ENCODE assay signal across 8 mouse cellular contexts in the genomic region with DNA sequence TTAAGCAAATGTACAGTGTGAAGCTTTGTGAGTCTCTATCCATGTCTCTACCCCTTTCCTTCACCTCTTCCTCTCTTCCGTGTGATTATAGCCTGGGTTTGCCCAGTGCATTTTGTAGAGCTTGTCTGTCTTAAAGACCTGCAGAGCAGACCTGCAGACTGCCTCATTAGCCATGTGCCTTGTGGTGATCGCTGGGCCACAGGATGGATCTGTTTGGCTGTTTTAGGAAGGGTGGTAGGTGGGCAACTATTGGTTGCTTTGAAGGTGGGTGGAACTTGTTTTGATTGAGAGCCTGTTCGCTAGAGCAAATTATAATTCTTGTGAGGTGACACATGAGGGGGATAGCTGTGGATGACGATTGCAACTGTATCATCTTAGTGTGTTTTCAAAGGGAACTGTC.
A peak's percentile ranks its signal among the peaks of the same experiment; 100 is the strongest.
DNase-seq lines count a peak whose midpoint lies in the region; ATAC-seq and TF ChIP-seq lines count a peak whose summit lies in the region.

No protein-coding gene starts in this region.

- H3K9me3 ChIP-seq in hindbrain, embryonic 14.5 days (ENCODE audit: control insufficient read depth, low read length): no peaks in the 10 kb centered on the region
- no peaks in the 10 kb centered on the region for H3K9me3 ChIP-seq in midbrain, embryonic 13.5 days

- TF ChIP-seq POLR2A in liver, adult 2 months (IDR thresholded peaks at IDR 0.05; ENCODE audit: extremely low read depth, insufficient read depth, low read length): no peak

- peaks cover 7% of the 10 kb centered on the region for H3K4me1 ChIP-seq in liver, adult 2 months (ENCODE audit: control insufficient read depth, insufficient read depth, low read length)
- peaks cover 27% of the 10 kb centered on the region for H3K4me1 ChIP-seq in hindbrain, embryonic 14.5 days (replicated peaks; ENCODE audit: control insufficient read depth, insufficient read depth, low read length)
- H3K4me1 ChIP-seq in midbrain, embryonic 13.5 days (replicated peaks): peaks cover 36% of the 10 kb centered on the region

- no peaks in the 10 kb centered on the region for H3K27me3 ChIP-seq in liver, adult 2 months (ENCODE audit: control insufficient read depth, insufficient read depth, low read length)
- no peaks in the 10 kb centered on the region for H3K27me3 ChIP-seq in hindbrain, embryonic 14.5 days (ENCODE audit: control insufficient read depth, insufficient read depth, low read length)
- H3K27me3 ChIP-seq in midbrain, embryonic 13.5 days: no peaks in the 10 kb centered on the region

- H3K4me2 ChIP-seq in hindbrain, embryonic 14.5 days (replicated peaks): peak overlapping the region; percentile 51
- peak overlapping the region; percentile 58 for H3K4me2 ChIP-seq in midbrain, embryonic 13.5 days (replicated peaks)

- no peak overlapping the region for H3K4me3 ChIP-seq in liver, adult 2 months (ENCODE audit: insufficient read depth, low read depth, low read length)
- peak overlapping the region; percentile 21 for H3K4me3 ChIP-seq in hindbrain, embryonic 14.5 days (replicated peaks; ENCODE audit: low read length)
- H3K4me3 ChIP-seq in midbrain, embryonic 13.5 days (replicated peaks): peak overlapping the region; percentile 30

- H3K79me2 ChIP-seq in liver, adult 2 months (ENCODE audit: control insufficient read depth, insufficient read depth, low read length): peaks cover 2% of the 10 kb centered on the region; the same call in 1 of the 2 replicates

- H3K36me3 ChIP-seq in liver, adult 2 months (ENCODE audit: control insufficient read depth, insufficient read depth, low read length): no peaks in the 10 kb centered on the region
- peaks cover 3% of the 10 kb centered on the region; the same call in 1 of the 2 replicates for H3K36me3 ChIP-seq in hindbrain, embryonic 14.5 days (replicated peaks; ENCODE audit: control insufficient read depth, insufficient read depth)
- H3K36me3 ChIP-seq in midbrain, embryonic 13.5 days: no peaks in the 10 kb centered on the region

- TF ChIP-seq CTCF in liver, adult 2 months (IDR thresholded peaks at IDR 0.05; ENCODE audit: low read depth, low read length): no peak

- no peak overlapping the region for H3K27ac ChIP-seq in liver, adult 2 months (replicated peaks; ENCODE audit: insufficient read depth, low read depth, low read length)
- peak overlapping the region; percentile 69 for H3K27ac ChIP-seq in hindbrain, embryonic 14.5 days
- H3K27ac ChIP-seq in midbrain, embryonic 13.5 days: peak overlapping the region; percentile 72

- WGBS in liver, adult 2 months: 65% methylated on average over 4 of the region's 4 CpGs
- 63% methylated on average over 4 of the region's 4 CpGs for WGBS in hindbrain, embryonic 14.5 days
- WGBS in midbrain, embryonic 13.5 days: 62% methylated on average over 4 of the region's 4 CpGs

- peak; percentile 11 for DNase-seq in CD4-positive, CD25-positive, alpha-beta regulatory T cell, adult 2 months (ENCODE audit: low read depth, low spot score)
- no peak for DNase-seq in liver, adult 2 months (ENCODE audit: extremely low read depth, low read depth, low spot score)
- no peak for DNase-seq in liver
- no peak for DNase-seq in hindbrain, embryonic 14.5 days (ENCODE audit: low spot score)
- no peak for DNase-seq in urinary bladder, adult 2 months (ENCODE audit: low spot score)
- no peak for DNase-seq in left cerebral cortex, adult 8-10 months (ENCODE audit: low spot score in 2 of 2)

- no peak for ATAC-seq in CD4-positive, CD25-positive, alpha-beta regulatory T cell, adult 4 months
- ATAC-seq in hindbrain, embryonic 14.5 days (ENCODE audit: low FRiP score): no peak
- ATAC-seq in midbrain, embryonic 13.5 days: no peak

- peak overlapping the region; percentile 17; the same call in 1 of the 2 replicates for H3K9ac ChIP-seq in liver, adult 2 months (ENCODE audit: low read depth, low read length)
- H3K9ac ChIP-seq in hindbrain, embryonic 14.5 days: peak overlapping the region; percentile 45
- H3K9ac ChIP-seq in midbrain, embryonic 13.5 days (replicated peaks): peak overlapping the region; percentile 66
